Mouse (Mus musculus): ENCODE results near the gene Slf1.

DNA sequence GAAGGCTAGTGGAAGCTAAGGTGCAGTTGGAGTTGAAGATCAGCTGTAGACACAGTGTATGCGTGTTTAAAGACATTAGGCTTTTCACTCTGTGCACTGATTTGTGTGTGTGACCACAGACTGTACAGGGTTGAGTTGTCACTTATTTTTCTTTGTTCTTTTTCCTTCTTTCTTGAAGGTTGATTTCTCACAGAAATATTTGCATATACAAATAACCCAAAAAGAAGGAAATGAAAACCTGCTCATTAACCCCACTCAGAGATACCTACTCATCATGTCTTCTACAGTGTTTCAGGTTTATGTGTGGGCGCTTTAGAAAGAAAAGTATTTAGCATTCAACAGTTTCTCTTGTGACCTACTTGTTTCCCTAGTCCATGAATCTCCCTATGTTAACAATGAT, 5.6 kb upstream of the Slf1 start:
- TF ChIP-seq CTCF (conservative IDR thresholded peaks at IDR 0.05; ENCODE audit: low read length), result no peak
- no peak for TF ChIP-seq NANOG (IDR thresholded peaks at IDR 0.05; ENCODE audit: borderline replicate concordance, low read length)

Data from E14TG2a.4 (cell line).